In genomic region chr5:23824171-23824733, GRCm38 (mm10) we compare ENCODE assay signal across 25 mouse cellular contexts. TPM values are rescaled to one million over a fixed set of nuclear protein-coding genes. Genes with fewer than 3 reads are reported as not detected.
DNase-seq lines count a peak whose midpoint lies in the region; ATAC-seq and TF ChIP-seq lines count a peak whose summit lies in the region.
"Had no signal": no experiment of that assay in that cellular context is flagged by ENCODE, and none has a peak within 500 bp of the region (broad histone marks: within the 10 kb centered on the region; RNA-seq: fewer than 3 reads in every experiment).

No protein-coding gene starts in this region.

- WGBS in embryonic facial prominence, embryonic 11.5 days, result 76% methylated on average over 8 of the region's 8 CpGs
- WGBS in embryonic facial prominence, embryonic 10.5 days, result 79% methylated on average over 8 of the region's 8 CpGs
- 78% methylated on average over 8 of the region's 8 CpGs for WGBS in forebrain, embryonic 14.5 days

- H3K27ac ChIP-seq in embryonic facial prominence, embryonic 11.5 days (replicated peaks; ENCODE audit: low read depth, low read length), result no peak overlapping the region
- H3K27ac ChIP-seq in embryonic facial prominence, embryonic 10.5 days (replicated peaks), result no peak overlapping the region
- no peak overlapping the region for H3K27ac ChIP-seq in MEL (ENCODE audit: control insufficient read depth, low read depth, low read length)
- H3K27ac ChIP-seq in forebrain, embryonic 14.5 days (ENCODE audit: low read depth, low read length), result no peak overlapping the region
- H3K27ac ChIP-seq: forebrain, embryonic 13.5 days; intestine, embryonic 15.5 days; limb, embryonic 12.5 days; macrophage; midbrain, embryonic 10.5 days; midbrain, embryonic 15.5 days; neural tube, embryonic 13.5 days had no signal

- TF ChIP-seq POLR2A in MEL (IDR thresholded peaks at IDR 0.05; ENCODE audit: control insufficient read depth in 1 of 2, insufficient read depth in 1 of 2, low read depth in 1 of 2, low read length in 2 of 2, poor library complexity in 1 of 2), result no peak

- DNase-seq in embryonic facial prominence, embryonic 11.5 days (ENCODE audit: low spot score), result no peak
- DNase-seq in embryonic facial prominence, embryonic 10.5 days (ENCODE audit: low spot score), result no peak
- DNase-seq in 416B (ENCODE audit: low read depth) (peak; percentile 39), MEL (ENCODE audit: low read depth, low spot score) (peak; percentile 75)
- DNase-seq in right cerebral cortex, postnatal 10 days (ENCODE audit: low spot score in 2 of 2), result no peak
- DNase-seq in lung, postnatal 10 days, result no peak
- DNase-seq in forebrain, embryonic 14.5 days (ENCODE audit: low spot score), result no peak
- DNase-seq: adrenal gland, postnatal 14 days; cerebellum, adult 18-20 months; cerebellum, postnatal 10 days; heart, postnatal 14 days; kidney, adult 8-10 months; kidney, postnatal 14 days; layer of hippocampus, adult 9-11 months; thymus, adult 2 months; thymus, postnatal 36 days had no signal

- ATAC-seq in embryonic facial prominence, embryonic 11.5 days (replicated peaks; ENCODE audit: insufficient number of reproducible peaks, low FRiP score, low TSS enrichment, low read depth), result 0 out of 2 replicates have a peak, but pooled peaks have one; percentile 29
- 0 out of 2 replicates have a peak, but pooled peaks have one; percentile 6 for ATAC-seq in megakaryocyte progenitor cell, adult 5-6 weeks (replicated peaks; ENCODE audit: poor library complexity)
- no peak for ATAC-seq in forebrain, embryonic 14.5 days
- ATAC-seq: forebrain, embryonic 13.5 days; hindbrain, embryonic 16.5 days; intestine, embryonic 15.5 days; midbrain, embryonic 15.5 days had no signal

- H3K36me3 ChIP-seq in embryonic facial prominence, embryonic 11.5 days (replicated peaks; ENCODE audit: control insufficient read depth, insufficient read depth, low read depth, low read length), result no peaks in the 10 kb centered on the region; the same call in 1 of the 2 replicates
- H3K36me3 ChIP-seq in embryonic facial prominence, embryonic 10.5 days (replicated peaks), result peaks cover 16% of the 10 kb centered on the region
- H3K36me3 ChIP-seq in MEL (ENCODE audit: control insufficient read depth in 1 of 2, insufficient read depth in 2 of 2, low read length in 2 of 2), result peaks cover 0 to 9% of the 10 kb centered on the region in 2 experiments; a peak in 2 of 4 replicates
- H3K36me3 ChIP-seq in forebrain, embryonic 14.5 days (ENCODE audit: control insufficient read depth, insufficient read depth, low read length), result peaks cover 11% of the 10 kb centered on the region; the same call in 1 of the 2 replicates

- no peak for TF ChIP-seq EP300 in MEL (IDR thresholded peaks at IDR 0.05; ENCODE audit: low read depth in 1 of 2, low read length in 2 of 2)

- no peak overlapping the region for H3K4me3 ChIP-seq in embryonic facial prominence, embryonic 11.5 days (ENCODE audit: low read depth, low read length)
- H3K4me3 ChIP-seq in embryonic facial prominence, embryonic 10.5 days, result no peak overlapping the region
- no peak overlapping the region for H3K4me3 ChIP-seq in MEL (ENCODE audit: control insufficient read depth in 1 of 2, insufficient read depth in 1 of 2, low read depth in 2 of 2, low read length in 2 of 2)
- H3K4me3 ChIP-seq in forebrain, embryonic 14.5 days (ENCODE audit: low read depth, low read length), result no peak overlapping the region
- H3K4me3 ChIP-seq: forebrain, embryonic 13.5 days; intestine, embryonic 15.5 days; limb, embryonic 12.5 days; midbrain, embryonic 10.5 days; midbrain, embryonic 15.5 days; neural tube, embryonic 13.5 days had no signal

- H3K9ac ChIP-seq in embryonic facial prominence, embryonic 11.5 days (replicated peaks; ENCODE audit: low read length), result no peak overlapping the region
- H3K9ac ChIP-seq in MEL (ENCODE audit: control insufficient read depth, low read depth, low read length, poor library complexity, severe bottlenecking), result no peak overlapping the region
- no peak overlapping the region for H3K9ac ChIP-seq in forebrain, embryonic 14.5 days (ENCODE audit: low read length)
- H3K9ac ChIP-seq: forebrain, embryonic 13.5 days; intestine, embryonic 15.5 days; limb, embryonic 12.5 days; midbrain, embryonic 15.5 days; neural tube, embryonic 13.5 days had no signal

- no peak for TF ChIP-seq CTCF in MEL (IDR thresholded peaks at IDR 0.05 in 2 of 3, conservative IDR thresholded peaks at IDR 0.05 in 1 of 3; ENCODE audit: control insufficient read depth in 1 of 3, insufficient read depth in 1 of 3, low read depth in 2 of 3, low read length in 3 of 3, poor library complexity in 1 of 3, severe bottlenecking in 1 of 3)

- no peaks in the 10 kb centered on the region for H3K27me3 ChIP-seq in embryonic facial prominence, embryonic 11.5 days (ENCODE audit: control insufficient read depth, insufficient read depth, low read length)
- H3K27me3 ChIP-seq in embryonic facial prominence, embryonic 10.5 days (replicated peaks; ENCODE audit: low read depth, poor library complexity, severe bottlenecking), result no peaks in the 10 kb centered on the region
- H3K27me3 ChIP-seq in MEL (ENCODE audit: control insufficient read depth in 1 of 2, insufficient read depth in 2 of 2, low read length in 2 of 2), result no peaks in the 10 kb centered on the region
- H3K27me3 ChIP-seq in forebrain, embryonic 14.5 days (replicated peaks; ENCODE audit: control insufficient read depth, insufficient read depth, low read length), result no peaks in the 10 kb centered on the region
- H3K27me3 ChIP-seq: intestine, embryonic 15.5 days; midbrain, embryonic 15.5 days; neural tube, embryonic 13.5 days had no signal

- H3K4me2 ChIP-seq in embryonic facial prominence, embryonic 11.5 days (ENCODE audit: low read depth, low read length), result no peak overlapping the region
- no peak overlapping the region for H3K4me2 ChIP-seq in forebrain, embryonic 14.5 days (ENCODE audit: low read length)
- H3K4me2 ChIP-seq: forebrain, embryonic 13.5 days; intestine, embryonic 15.5 days; limb, embryonic 12.5 days; midbrain, embryonic 15.5 days; neural tube, embryonic 13.5 days had no signal

- H3K4me1 ChIP-seq in embryonic facial prominence, embryonic 11.5 days (ENCODE audit: control insufficient read depth, insufficient read depth, low read length), result no peaks in the 10 kb centered on the region
- H3K4me1 ChIP-seq in embryonic facial prominence, embryonic 10.5 days, result no peaks in the 10 kb centered on the region
- no peaks in the 10 kb centered on the region for H3K4me1 ChIP-seq in MEL (ENCODE audit: control insufficient read depth in 1 of 2, insufficient read depth in 2 of 2, low read length in 2 of 2)
- no peaks in the 10 kb centered on the region for H3K4me1 ChIP-seq in forebrain, embryonic 14.5 days (ENCODE audit: control insufficient read depth, insufficient read depth, low read length)
- H3K4me1 ChIP-seq: forebrain, embryonic 13.5 days; intestine, embryonic 15.5 days; limb, embryonic 12.5 days; midbrain, embryonic 10.5 days; midbrain, embryonic 15.5 days; neural tube, embryonic 13.5 days had no signal

- no peaks in the 10 kb centered on the region for H3K79me2 ChIP-seq in MEL (ENCODE audit: control insufficient read depth, insufficient read depth, low read length, poor library complexity)

- H3K9me3 ChIP-seq in embryonic facial prominence, embryonic 11.5 days (replicated peaks; ENCODE audit: control insufficient read depth, low read length), result no peaks in the 10 kb centered on the region
- no peaks in the 10 kb centered on the region for H3K9me3 ChIP-seq in embryonic facial prominence, embryonic 10.5 days
- H3K9me3 ChIP-seq in MEL (replicated peaks; ENCODE audit: insufficient read depth, low read length), result no peaks in the 10 kb centered on the region
- no peaks in the 10 kb centered on the region for H3K9me3 ChIP-seq in forebrain, embryonic 14.5 days (replicated peaks; ENCODE audit: control insufficient read depth, low read length)
- H3K9me3 ChIP-seq: forebrain, embryonic 13.5 days; intestine, embryonic 15.5 days; limb, embryonic 12.5 days; midbrain, embryonic 10.5 days; midbrain, embryonic 15.5 days; neural tube, embryonic 13.5 days had no signal

- no peak for TF ChIP-seq RAD21 in MEL (IDR thresholded peaks at IDR 0.05; ENCODE audit: low read depth, low read length)

TF ChIP-seq in MEL, 35 proteins besides CTCF, POLR2A, EP300 and RAD21 (continues in another document):
- peak; percentile 84 for TF ChIP-seq USF1 (IDR thresholded peaks at IDR 0.05; ENCODE audit: low read depth, low read length)

RNA-seq across cellular contexts. Expression of gene Tomm7, which starts 19.7 kb away (rescaled TPM):
- 122 and 128 TPM in 2 replicates for polyA plus RNA-seq in embryonic facial prominence, embryonic 11.5 days (2014; fragmentation: Nextera tagmentation; extraction: Ambion mirVana)
- polyA plus RNA-seq in embryonic facial prominence, embryonic 10.5 days (2016; fragmentation: Nextera tagmentation; extraction: Ambion mirVana), result 147 and 150 TPM in 2 replicates
- 239 and 264 TPM in 2 replicates for total RNA-seq in MEL (2012; rRNA removed)
- 100 to 1,000 TPM in 1 of 2 experiments, not detected in 1; 194 TPM for polyA plus RNA-seq in MEL (2012; ENCODE audit: insufficient read depth in 1 of 2, insufficient read length in 2 of 2, low read depth in 1 of 2, low replicate concordance in 2 of 2, missing spikeins in 1 of 2)
- total RNA-seq in megakaryocyte progenitor cell, adult 5-6 weeks (2015), result 81.3 and 98.8 TPM in 2 replicates
- total RNA-seq in megakaryocyte progenitor cell, adult 5-6 weeks (2017), result 288 and 310 TPM in 2 replicates
- 95.2 and 120 TPM in 2 replicates for polyA plus RNA-seq in forebrain, embryonic 14.5 days (2014; fragmentation: Nextera tagmentation; extraction: Ambion mirVana)

RNA-seq across cellular contexts. Expression of gene Rint1, which starts 36.7 kb away (rescaled TPM):
- 26.4 and 27.4 TPM in 2 replicates for polyA plus RNA-seq in embryonic facial prominence, embryonic 11.5 days (2014; fragmentation: Nextera tagmentation; extraction: Ambion mirVana)
- polyA plus RNA-seq in embryonic facial prominence, embryonic 10.5 days (2016; fragmentation: Nextera tagmentation; extraction: Ambion mirVana), result 36.4 and 36.5 TPM in 2 replicates
- 31.9 and 42.5 TPM in 2 replicates for total RNA-seq in MEL (2012; rRNA removed)
- 100 to 1,000 TPM in 1 of 2 experiments, 10 to 100 TPM in 1; 48.8 to 419 TPM for polyA plus RNA-seq in MEL (2012; ENCODE audit: insufficient read depth in 1 of 2, insufficient read length in 2 of 2, low read depth in 1 of 2, low replicate concordance in 2 of 2, missing spikeins in 1 of 2)
- 18.9 and 20.8 TPM in 2 replicates for total RNA-seq in megakaryocyte progenitor cell, adult 5-6 weeks (2015)
- 27.5 and 28.0 TPM in 2 replicates for total RNA-seq in megakaryocyte progenitor cell, adult 5-6 weeks (2017)
- 18.0 and 21.0 TPM in 2 replicates for polyA plus RNA-seq in forebrain, embryonic 14.5 days (2014; fragmentation: Nextera tagmentation; extraction: Ambion mirVana)

RNA-seq across cellular contexts. Expression of gene Pus7, which starts 40.7 kb away (rescaled TPM):
- polyA plus RNA-seq in embryonic facial prominence, embryonic 11.5 days (2014; fragmentation: Nextera tagmentation; extraction: Ambion mirVana), result 34.3 and 35.6 TPM in 2 replicates
- polyA plus RNA-seq in embryonic facial prominence, embryonic 10.5 days (2016; fragmentation: Nextera tagmentation; extraction: Ambion mirVana), result 42.9 and 45.9 TPM in 2 replicates
- 80.6 and 95.8 TPM in 2 replicates for total RNA-seq in MEL (2012; rRNA removed)
- polyA plus RNA-seq in MEL (2012; ENCODE audit: insufficient read depth in 1 of 2, insufficient read length in 2 of 2, low read depth in 1 of 2, low replicate concordance in 2 of 2, missing spikeins in 1 of 2), result 100 to 1,000 TPM in 1 of 2 experiments, not detected in 1; 142 TPM
- 40.3 and 42.9 TPM in 2 replicates for total RNA-seq in megakaryocyte progenitor cell, adult 5-6 weeks (2015)
- 45.5 and 60.3 TPM in 2 replicates for total RNA-seq in megakaryocyte progenitor cell, adult 5-6 weeks (2017)
- polyA plus RNA-seq in forebrain, embryonic 14.5 days (2014; fragmentation: Nextera tagmentation; extraction: Ambion mirVana), result 11.6 and 15.3 TPM in 2 replicates

Comparison
In these comparisons a context has a peak if more than half of its experiments do, and no peak if none do; other contexts are left out.
1. DNase-seq: peak in 416B (single experiment) and MEL (single experiment); none in embryonic facial prominence, embryonic 11.5 days (single experiment), embryonic facial prominence, embryonic 10.5 days (single experiment), right cerebral cortex, postnatal 10 days (0 of 2), lung, postnatal 10 days (single experiment) and forebrain, embryonic 14.5 days (single experiment).